Mouse (Mus musculus) thymus, postnatal 25 days (tissue): ENCODE measurements around the gene Kifc3.
"Not testable (repeated sequence)": the region's sequence is repeated elsewhere in the genome, so short reads cannot be mapped to it uniquely, and the experiment has no call there.

Source experiments
- DNase-seq: peaks from one replicate; pipeline ENCODE4 v3.0.0; 2022

Gene Kifc3

DNA sequence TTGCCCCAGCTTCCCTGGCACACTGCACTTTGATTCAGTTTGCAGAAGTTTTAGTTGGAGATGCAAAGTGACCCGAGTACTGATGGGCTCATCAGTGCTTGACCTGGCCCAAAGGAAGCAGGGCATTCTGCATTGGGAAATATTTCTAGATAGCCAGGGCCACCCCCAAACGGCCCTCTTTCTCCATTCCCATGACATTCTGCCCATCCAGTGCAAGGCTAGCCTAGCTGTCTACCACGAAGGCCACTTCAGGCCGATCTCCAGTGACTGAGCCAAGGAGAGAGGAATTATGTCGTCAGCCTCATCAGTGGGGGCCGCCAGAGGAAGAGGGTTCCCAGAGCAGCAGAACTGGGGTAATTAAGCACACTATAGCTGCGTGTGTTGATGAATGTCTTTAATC, 1.1 kb downstream of the Kifc3 start:
- no peak for DNase-seq

DNA sequence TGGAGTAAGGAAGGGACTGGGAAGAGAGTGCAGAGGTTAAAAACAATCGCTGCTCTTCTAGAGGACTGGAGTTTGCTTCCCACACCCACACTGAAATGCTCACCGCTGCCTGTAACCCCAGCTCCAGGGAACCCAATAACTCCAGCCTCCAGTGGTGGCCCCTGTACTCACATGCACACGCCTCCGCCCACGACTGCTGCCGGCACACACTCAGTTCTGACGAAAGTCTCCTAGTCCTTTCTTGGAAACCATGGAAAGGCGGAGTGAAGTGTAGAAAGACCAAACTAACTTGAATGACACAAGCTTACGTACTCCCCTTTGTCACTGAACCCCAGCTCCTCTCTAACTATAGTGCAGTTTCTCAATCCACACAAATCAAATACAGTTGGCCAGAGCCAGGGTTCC, 2.6 kb downstream of the Kifc3 start:
- no peak for DNase-seq

- DNase-seq = no peak
Measured at GRCm38 (mm10) chr8:95195728-95196127, 6.9 kb downstream of the Kifc3 start.

DNA sequence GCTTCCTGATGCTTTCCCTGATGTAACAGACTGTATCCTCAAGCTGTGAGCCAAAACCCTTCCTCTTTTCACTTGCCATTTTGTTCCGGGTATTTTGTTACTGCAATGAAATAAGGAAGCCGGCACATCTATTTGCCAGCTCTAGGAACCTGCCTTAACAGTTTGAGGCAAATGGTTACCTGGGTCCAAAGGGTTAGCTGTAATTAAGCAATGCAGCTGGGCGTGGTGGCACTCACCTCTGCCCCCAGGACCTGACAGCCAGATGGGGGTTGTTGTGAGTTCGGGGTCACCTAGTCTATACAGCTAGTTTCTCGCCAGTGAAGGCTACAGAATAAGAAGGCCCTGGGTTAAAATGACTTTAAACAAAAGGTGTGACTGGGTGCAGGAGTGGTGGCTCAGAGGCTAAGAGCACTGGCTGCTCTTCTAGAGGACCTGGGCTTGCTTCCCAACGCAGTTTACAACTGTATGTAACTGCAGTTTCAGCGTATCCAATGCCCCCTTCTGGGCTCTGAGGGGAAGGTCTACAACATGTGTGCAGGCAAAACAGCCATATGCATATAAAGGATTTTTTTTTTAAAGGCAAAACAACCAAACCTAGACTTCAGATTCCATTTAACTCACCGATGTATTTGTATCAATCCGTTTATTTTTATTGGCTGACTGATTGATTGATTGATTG, 11.0 kb downstream of the Kifc3 start:
- DNase-seq = no peak

DNA sequence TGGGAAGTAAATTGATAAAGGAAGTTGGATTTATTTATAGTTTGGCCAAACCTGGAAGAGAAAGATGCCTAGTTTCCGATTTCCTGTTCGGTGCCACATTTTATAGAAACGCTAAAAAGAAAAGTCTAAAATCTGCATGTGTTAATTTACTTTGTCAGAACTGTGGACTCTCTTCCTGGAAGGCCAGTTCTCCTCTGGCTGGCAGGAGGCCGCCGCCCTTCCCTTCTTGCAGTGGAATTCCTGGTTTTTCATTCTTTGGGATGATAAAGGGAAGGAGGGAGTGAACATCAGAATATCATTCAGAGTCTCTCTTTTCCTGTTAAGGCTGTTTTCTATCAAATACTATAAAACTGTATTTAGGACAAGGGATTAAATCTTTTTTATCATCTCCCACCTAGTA, 15.0 kb downstream of the Kifc3 start:
- DNase-seq = no peak

DNA sequence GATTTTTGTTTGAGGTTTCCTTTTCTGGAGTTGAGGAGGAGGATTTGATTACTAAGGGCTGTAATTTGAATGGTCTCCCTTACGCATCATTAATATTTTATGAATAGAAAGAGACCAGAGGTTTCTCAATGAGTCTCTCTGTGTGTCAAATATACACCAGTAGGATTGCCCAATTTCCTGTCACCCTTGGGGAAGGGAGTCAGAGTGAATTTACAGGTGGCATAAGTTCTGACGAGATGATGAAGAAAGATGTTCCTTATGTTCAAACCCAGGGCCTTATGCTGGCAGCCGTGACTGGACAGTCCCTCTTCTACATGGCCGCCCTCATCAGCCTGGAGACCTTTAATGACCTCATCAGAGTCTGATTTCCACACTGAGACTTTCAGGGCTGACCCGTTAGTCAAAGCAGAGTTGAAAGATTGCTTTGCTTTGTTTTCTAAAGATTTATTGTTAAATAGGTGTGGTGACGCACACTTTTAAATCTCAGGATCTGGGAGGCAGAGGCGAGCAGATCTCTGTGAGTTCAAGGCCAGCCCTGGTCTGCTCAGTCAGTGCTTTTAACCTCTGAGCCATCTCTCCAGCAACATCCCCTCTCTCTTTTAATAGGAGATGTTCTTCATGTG, 16.6 kb downstream of the Kifc3 start:
- DNase-seq = no peak

- no peak for DNase-seq
Measured at GRCm38 (mm10) chr8:95185104-95185503, 17.5 kb downstream of the Kifc3 start.

DNA sequence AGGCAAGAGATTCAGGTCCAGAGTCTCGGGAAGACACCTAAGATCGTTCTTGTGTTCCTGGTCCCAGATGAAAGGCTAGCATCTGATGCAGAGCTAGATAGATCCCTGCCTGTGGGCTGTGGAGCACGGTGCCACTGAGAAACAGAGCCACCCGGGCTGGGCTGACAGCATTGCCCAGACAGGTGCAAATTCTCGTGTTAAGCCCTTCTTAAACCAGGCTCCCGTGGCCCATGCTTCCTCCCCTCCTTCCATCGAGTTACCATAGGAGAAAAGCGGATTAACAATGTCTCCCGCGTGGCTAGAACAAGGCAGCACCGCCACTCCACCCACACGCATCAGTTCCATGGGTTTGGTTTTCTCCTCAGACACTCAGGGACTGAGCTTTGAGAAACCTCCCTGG, 18.4 kb downstream of the Kifc3 start:
- DNase-seq = no peak

DNA sequence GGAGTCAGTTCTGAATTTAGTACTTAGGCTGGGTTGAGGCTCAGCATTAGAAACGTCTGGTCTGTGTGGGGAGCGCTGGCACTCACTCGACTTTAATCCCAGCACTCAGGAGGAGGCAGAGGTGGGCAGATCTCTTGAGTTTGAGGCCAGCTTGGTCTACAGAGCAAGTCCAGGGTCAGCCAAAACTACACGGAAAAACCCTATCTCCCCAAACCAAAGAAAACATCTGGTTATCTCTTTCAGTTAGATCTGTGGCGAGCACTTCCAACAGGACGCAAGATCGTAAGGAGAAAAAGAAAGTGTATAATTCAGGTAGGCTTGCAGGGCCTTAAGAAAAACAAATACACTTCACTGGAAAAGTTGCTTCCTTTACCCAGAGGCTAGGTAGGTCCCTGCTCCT, 20.8 kb downstream of the Kifc3 start:
- no peak for DNase-seq

DNA sequence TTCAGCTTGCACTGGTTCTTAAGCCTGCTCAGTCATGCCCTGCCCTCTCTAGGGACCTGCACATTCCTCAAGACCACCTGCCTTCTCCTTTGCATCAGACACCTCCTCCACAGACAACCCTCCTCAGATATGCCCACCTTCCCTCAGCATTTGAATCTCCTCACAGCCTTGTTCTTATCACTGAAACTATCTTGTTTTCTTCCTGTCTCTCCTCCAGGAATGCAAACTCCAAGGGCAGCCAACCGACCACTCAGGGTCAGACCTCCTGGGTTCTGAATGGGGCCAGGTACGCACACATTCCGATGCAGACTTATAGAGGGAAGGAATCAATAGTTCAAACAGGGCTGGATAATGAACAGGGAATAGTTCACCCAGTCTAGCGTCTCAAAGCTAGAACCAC, 24.4 kb downstream of the Kifc3 start:
- DNase-seq = no peak

GRCm38 (mm10) chr8:95176985-95177384, 25.6 kb downstream of the Kifc3 start:
- DNase-seq = no peak

- no peak for DNase-seq
Measured at GRCm38 (mm10) chr8:95175808-95176207, 26.8 kb downstream of the Kifc3 start.

GRCm38 (mm10) chr8:95175306-95175705, 27.3 kb downstream of the Kifc3 start:
- no peak for DNase-seq

DNA sequence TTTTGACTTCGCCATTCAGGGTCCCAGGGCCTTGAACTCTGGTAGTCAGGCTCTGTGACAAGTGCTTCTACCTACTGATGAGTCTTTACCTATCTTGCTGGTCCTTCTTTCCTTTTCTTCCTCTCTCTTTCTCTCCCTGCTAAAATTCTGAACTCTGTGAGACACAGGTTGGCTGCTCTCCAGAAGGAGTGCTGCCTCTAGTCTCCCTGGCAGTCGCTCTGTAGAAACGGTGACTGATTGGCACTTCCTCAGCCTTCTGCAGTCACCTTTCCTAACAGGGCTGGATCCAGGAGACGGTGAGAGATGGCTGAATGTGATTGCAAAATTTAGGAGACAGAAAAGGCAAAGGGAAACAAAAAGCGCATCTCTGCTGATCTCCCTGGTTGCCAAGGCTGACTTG, 30.2 kb downstream of the Kifc3 start:
- no peak for DNase-seq

DNA sequence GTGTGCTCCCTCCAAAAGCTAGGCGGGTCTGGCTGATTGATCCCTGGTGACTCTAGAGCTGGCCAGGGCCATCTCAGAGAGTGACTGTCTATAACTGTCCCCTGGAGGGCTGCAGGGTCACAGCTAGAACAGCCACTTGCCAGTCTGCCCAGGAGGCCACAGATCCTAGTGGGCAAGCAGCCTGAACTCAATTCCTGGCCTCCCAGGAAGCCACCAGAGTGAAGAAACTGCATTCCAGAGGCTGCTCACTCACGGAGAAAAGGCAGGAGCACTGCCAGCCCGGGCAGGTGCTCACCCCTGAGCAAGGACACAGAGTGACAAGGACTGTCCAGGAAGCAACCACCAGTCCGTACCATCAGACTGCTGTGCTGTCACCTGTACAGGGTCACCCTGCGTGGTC, 34.9 kb downstream of the Kifc3 start:
- no peak for DNase-seq

- no peak for DNase-seq
Measured at GRCm38 (mm10) chr8:95166400-95166799, 36.2 kb downstream of the Kifc3 start.

- no peak for DNase-seq
Measured at GRCm38 (mm10) chr8:95165923-95166322, 36.7 kb downstream of the Kifc3 start.

DNA sequence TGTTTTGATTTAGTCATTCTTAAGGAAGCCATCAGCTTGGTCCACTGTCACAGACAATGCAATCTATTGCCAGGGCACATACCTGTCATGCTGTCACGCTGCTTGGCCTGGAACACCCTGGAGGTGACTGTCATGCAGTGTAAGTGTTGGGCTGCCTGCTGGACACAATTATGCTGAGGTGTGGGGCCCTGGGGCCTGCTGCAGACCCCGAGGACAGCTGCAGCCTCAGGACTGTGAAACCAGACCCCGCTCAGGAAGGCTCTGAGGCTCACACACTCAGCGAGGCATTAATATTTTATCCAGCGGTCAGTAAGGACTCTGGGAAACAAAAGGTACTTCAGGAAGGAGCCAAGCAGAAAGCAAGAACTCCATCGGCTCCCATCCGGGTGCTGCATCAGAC, 38.1 kb downstream of the Kifc3 start:
- DNase-seq = no peak

DNA sequence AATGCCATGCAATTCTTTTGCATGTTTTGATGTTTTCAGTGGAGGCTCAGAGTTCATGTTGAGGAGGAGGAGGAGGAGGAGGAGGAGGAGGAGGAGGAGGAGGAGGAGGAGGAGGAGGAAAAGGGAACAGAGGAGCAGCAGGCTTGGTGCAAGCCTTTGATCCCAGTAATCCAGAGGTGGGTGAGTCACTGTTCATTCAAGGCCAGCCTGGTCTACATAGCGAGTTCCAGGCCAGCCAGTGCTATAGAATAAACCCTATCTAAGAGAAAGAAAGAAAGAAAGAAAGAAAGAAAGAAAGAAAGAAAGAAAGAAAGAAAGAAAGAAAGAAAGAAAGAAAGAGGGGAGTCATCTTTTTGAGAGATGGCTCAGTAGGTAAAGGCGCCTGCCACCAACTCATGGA, 38.6 kb downstream of the Kifc3 start:
- not testable (repeated sequence) for DNase-seq

DNA sequence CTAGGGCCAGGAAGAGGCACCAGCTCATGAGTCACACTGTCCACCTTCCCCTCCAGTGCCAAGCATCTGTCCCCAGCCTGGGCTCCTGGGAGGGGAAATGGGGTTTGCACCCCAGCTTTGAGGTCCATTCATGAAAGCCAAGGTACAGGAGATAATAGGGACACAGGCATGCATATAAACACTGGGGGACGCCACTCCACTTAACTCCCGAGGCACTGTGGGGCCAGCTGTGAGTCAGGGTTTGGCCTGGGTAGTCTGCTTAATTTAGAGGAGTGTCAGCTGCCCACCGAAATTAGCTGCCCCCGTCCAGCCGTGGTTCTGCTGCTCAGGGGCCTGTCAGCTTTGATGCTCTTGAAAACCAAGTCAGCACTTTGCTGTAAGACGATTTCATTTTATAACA, 39.8 kb downstream of the Kifc3 start:
- no peak for DNase-seq

- no peak for DNase-seq
Measured at GRCm38 (mm10) chr8:95159344-95159743, 43.3 kb downstream of the Kifc3 start.

DNA sequence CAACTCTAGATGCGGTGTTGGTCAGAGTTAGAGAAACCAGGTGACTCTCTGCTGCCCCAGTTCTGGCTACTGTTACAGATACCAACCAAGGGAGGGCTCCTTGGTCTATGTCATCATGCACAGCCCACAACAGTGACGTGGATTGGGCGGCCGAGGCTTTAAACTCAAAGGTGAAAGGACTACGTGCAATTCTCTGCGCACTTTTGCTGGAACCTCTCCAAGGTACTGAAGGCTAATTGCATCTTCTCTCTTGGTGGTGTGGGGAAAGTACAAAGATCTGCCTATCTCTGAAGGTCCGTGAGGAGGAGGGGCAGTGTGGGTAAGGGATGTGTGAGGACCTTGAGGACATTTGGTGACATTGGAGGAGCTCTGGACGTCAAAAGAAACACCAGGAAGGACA, 44.0 kb downstream of the Kifc3 start:
- DNase-seq = no peak

DNA sequence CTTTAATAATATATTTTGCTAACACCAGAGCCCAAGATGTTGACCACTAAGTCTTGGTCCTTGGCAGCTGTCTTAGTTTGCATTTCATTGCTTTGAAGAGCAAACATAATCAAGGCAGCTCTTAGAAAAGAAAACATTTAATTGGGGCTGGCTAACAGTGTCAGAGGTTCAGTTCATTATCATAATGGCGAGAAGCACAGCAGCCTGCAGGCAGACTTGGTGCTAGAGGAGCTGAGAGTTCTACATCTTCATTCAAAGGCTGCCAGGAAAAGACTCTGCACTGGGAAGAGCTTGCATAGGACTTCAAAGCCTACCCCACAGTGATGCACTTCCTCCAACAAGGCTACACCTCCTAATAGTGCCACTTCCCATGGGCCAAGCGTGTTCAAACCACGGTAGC, 45.5 kb downstream of the Kifc3 start:
- DNase-seq = no peak

- DNase-seq = no peak
Measured at GRCm38 (mm10) chr8:95156108-95156507, 46.5 kb downstream of the Kifc3 start.

- no peak for DNase-seq
Measured at GRCm38 (mm10) chr8:95155361-95155760, 47.3 kb downstream of the Kifc3 start.
